Mouse (Mus musculus) testis, postnatal 10 days (tissue): ENCODE measurements at regions not wholly inside any gene's neighbourhood (a gene's known extent, or its start where the extent isn't known, plus 50 kb on each side); places are given as distances from the start of the nearest gene placed in this dataset.

Source experiments
- DNase-seq: peaks from one replicate; pipeline ENCODE4 v3.0.0; 2021; ENCODE audit warnings: low spot score

DNA sequence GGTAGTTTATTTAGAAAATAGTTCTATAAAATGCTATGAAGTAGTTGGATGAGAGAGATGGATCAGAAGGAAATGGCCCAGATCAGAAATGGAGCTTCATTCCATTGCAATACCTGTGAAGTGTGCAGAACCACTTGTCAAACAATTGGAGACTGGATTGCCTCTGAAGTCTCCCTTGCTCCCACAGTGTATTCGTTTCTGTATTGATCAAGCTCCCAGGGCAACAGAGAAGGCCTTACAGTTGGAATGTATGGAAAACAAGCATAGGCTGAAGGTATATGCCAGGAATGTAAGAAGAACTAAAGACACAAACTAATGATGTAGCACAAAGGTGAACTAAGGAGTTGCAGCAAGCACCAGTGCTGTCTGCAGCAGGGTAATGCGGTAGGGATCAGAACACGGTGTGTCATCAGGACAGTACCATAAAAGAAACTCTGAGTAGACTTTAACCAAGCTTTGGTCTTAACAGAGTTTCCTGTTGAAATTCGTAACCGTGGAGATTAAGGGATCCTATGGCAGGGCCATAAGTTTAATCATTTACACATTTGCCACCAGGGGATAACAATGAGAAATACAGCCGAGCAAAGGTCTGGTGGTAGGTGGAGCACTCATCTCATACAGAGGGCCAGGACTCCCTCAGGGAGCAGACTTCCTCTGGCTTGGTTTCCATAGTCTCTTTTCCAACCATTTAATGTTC, 732.9 kb upstream of the 2610301B20Rik start:
- DNase-seq, result no peak

DNA sequence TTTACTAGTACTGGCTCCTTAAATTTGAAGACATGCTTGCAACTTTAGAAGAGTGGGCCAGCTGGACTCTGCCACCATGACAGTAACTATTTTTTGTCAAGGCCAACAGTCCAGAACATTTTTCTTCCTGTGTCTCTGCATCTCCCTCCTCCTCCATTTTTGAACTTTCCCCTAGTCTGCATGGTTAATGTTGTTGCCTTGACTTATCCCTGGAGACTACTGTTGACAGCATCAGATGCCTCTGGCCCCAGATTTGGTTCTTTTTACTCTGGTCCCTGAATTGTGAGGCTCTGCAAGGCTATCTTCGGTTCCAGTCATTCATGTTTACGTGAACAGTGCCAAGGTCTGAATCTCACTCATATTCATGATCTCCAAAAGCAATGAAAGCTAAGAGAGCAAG, 724.4 kb upstream of the 2610301B20Rik start:
- DNase-seq, result no peak

DNA sequence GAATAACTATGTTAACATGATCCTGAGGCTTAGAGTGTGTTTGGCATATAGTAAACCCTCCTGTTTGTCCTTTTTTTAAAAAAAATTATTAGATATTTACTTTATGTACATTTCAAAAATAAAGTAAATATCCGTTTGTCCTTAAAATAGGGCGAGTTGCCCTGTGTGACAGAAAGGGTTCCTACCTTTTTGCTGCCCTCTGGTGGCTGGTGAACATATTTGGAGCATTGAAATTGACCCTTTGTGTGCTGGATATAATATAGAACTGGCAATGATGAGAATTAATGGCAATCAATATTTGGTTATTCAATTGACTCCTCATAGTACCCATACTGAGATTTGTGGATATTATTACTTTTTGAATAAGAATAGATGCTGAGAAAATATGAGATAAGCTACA, 723.8 kb upstream of the 2610301B20Rik start:
- peak; percentile 68 for DNase-seq

DNA sequence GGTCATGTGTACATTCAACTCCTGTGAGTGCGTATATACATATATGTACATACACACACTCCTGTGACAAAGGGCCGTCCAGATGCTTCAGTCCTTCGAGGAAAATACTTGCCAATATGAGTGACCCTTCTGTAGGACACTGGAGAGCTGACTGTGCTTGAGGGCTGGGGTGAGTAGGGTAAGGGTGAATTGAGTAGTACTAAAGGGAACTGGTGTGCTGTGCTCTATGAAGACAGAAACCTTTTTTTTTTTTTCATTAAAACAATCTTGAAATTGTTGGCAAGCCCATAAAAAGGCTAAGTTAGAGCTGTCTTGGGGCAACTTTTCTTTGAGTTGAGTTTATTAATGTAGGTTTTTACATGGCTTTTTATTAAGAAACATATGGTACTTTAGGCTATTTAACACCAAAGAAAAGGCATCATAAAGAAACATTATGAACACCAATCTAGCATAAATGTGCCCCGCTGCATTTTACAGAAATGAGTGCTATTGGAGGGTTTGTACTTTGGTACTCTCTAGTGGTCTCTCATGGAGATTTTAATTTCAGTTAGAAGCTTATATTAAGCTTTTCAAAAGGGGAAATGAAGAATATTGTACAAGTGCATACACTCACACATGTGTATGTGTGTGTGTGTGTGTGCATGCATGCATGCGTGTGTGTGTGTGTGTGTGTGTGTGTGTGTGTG, 718.5 kb upstream of the 2610301B20Rik start:
- DNase-seq, result no peak

DNA sequence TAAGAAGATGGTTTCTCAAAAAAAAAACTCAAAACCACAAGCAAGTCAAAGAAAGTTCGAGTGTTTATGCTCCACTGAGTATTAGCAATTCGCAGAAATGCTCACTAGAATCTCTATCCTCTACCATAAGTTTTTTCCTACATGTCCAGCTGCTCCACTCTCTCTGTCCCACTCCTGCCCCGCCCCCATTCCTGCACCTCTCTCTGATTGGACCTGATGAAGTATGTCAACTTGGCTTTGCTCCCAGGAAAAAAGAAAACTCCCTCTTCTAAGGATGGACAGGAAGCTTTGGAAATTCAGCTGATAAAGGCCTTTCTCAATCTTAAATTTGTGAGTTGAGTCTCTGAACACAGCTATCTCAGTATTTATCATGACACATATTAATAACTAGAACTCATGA, 684.4 kb upstream of the 2610301B20Rik start:
- peak; percentile 56 for DNase-seq

DNA sequence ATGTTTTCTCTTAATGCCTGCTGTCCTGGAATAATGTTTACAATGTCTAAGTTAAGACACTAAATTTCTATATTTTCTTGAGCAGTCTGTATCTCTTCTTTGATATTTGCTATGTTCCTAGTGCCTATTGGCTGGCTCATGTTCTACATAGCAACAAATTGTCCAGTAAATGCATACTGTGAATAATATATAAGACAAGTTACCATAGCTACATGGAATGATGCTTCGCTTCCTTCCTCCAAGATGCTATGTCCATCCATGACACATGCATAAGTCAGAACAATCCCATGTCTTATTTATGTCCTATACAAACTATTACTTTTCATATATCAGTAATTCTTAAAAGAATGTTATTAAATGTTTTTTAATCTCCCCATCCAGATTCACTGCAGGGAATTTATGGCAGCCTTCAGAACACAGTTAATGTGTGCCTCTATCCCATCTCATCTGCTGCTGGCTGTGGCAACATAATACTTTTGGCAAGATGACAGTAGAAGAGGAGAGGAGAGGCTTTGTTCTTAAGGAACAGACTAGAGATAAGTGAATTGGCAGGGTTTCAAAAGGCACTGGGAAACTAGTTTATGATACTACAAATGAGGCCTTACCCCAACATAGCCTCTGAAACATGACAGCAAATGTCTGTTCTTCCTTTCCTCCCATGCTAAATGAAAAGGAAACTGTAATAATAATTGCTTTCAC, 676.9 kb upstream of the 2610301B20Rik start:
- DNase-seq, result no peak

DNA sequence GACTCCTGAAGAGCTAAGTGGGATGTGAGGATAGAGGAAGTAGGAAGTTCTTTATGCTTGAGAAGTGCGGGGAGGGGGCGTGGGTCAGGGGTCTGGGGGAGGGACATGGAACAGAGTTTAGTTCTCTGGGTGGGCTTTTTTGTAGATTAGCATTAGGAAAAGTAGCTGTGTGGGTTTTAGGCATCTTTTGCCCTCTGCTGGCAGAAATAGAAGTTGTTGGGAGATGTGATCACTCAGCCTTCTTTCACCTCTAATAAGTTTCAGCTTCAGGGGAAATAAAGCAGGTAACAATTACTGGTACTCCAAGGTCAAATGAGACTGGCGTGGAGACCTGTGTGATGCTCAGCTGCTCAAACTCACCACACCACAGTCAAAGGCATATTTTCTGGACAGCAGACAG, 672.5 kb upstream of the 2610301B20Rik start:
- no peak for DNase-seq

DNA sequence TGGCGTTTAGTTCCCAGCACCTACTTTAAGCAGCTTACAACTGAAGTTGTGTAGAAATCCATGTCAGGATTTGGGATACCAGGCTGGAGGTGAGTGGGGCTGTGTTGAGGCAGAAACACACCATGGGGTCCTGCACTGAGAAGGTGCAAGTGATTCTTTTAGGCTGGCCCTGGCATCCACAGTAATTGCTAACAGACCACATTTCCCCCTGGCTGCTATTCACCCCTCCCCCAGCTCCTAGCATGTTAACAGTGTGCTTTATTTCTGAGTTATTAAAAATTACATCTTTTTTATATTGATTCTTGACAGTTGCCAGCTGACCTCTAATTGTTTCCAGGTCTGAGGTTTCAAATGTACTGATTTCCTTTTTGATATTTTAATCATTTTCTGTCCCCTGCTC, 670.1 kb upstream of the 2610301B20Rik start:
- no peak for DNase-seq

DNA sequence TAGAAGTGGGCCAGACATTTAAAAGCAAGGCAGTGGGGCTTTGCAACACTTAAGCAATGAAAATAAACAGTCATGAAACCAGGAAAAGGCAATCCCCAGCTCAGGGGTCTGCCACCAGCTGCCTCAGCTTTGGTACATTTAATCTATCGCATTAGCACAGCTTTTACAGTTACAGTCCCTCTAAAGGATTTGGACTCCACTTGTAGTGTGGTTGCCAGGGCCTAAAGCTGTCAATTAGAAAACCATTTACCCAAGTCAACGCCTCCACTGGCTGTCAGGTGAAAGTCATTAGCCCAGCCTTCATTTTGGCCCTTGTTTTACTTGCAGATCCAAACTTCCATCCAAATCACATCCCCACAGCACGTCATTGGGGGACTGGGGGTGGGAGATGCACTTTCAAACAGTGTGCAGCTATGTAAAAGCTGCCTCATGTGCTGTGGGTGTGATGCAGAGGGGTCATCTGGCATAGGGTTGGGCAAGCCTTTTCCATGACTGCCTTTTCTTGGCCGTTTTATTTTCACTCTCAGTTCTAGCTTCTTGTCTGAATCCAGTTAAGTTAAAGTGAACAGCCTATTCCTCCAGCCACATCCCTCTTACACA, 664.9 kb upstream of the 2610301B20Rik start:
- no peak for DNase-seq

DNA sequence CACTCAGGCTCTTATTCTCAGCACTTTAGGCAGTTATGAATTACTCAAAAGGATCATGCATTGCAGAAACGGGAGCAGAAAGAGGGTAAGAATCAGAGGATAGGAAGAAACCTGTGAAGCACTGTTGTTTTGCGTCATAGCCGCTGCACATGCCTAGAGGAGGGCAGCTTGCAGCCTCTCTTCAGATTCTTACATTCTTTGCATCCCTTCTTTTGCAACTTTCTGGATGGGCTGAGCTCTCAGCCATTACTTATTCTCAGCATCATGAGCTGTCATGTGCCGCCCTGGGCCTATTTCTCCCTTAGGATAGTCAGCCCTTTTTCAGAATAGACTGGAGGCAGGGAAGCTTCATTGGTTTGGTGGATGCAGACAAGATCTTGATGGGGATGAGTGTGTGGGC, 663.0 kb upstream of the 2610301B20Rik start:
- no peak for DNase-seq

DNA sequence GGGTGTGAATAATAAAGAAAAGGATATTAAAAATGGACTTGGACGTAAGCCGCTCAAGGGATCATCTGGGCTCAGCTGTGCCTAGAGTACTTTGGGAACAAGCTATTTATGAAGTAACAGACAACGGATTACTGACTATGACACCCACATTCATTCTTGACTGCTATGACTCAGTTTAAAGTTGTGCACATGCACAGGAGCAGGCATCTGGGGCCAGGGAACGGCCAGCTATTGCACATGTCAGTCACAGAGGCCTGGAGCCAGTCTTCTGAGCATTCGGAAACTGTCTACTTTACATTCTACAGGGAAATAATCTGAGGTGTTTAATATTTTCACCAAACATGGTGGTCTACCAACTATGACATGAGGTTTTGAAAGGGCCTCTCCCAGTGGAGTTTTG, 639.0 kb upstream of the 2610301B20Rik start:
- no peak for DNase-seq

DNA sequence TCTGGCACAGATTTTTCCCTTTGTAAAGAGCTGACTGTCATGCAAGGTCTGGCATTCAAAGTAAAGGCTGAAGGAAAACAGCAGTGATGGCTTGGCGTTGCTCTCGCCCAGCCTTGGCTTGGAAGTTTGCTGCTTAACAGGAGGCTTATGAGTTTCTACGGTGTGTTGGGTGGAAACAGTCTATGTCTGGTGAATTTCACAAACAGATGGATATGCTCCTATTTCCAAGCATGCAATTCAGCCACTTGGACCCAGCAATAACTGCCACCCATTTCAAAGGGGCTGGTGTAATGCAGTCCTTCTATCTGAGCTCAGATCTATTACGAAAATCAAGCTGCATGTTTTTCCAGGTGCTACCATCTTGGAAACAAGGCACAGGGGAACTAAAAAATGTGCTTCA, 632.2 kb upstream of the 2610301B20Rik start:
- no peak for DNase-seq

DNA sequence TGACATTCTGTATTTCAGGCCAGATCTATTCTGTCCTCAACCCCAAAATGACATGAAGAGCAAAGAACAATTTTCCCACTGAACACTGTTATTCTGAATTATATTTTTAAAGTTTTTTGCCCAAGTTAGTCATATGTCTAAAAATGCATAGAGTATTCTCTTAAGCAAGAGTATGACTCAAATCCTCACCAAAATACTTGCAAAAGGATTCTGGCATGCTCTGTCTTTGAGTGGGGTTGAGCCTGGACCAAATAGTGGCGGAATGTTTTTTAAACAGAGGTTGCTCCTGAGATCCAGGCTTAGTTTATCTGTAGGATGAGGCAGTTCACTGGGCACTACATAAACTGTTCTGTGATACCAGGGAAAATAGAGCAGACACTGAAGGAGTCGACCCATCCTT, 631.4 kb upstream of the 2610301B20Rik start:
- DNase-seq, result no peak

DNA sequence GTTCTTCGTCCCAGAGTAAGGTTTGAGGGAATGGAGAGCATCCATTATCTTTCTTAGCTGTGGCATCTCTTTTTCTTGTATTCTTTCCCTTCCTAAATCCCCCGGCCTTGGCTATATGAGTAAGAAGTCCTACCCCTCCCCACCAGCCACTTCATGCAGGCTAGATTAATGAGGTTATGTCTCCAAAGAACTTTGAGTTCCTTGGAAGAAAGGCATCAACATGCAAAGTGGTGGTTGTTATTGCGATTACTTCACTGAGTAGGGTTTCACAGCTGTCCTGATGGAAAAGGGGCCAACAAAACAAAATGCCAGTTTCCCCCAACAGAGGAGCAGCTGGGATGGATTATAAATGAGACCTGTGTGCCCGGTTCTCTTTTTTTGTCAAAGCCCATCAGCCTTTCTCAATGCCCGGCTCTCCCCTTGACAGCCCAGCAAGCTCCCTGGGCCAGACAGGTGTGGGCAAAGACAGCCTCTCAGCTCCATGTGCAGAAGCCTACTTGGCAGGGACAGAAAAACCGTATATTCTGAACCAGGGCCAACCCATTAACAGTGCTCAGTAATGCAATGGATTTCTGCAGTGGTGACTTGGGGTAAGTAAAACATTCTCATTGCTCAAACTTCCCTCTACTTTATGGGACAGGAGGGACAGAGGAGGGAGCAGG, 620.1 kb upstream of the 2610301B20Rik start:
- DNase-seq, result no peak

DNA sequence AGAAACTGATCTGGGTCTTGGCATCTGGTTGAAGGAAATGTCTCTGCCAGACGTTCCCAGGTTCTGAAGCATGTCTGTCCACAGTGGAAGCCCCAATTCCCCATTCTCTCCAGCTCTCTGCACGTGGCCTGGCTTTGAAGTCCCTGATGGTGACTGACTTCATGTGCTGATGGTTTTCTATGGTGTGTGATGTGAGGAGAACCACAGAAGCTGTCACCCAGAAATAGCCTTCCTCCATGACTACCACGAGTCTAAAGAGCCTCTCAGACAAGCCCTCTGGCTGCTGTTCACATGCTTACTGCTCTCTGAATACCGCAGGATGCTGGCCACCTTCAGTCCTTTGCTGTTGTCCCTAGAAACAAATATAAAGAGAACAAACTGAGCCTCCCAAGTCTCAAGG, 616.8 kb upstream of the 2610301B20Rik start:
- no peak for DNase-seq

DNA sequence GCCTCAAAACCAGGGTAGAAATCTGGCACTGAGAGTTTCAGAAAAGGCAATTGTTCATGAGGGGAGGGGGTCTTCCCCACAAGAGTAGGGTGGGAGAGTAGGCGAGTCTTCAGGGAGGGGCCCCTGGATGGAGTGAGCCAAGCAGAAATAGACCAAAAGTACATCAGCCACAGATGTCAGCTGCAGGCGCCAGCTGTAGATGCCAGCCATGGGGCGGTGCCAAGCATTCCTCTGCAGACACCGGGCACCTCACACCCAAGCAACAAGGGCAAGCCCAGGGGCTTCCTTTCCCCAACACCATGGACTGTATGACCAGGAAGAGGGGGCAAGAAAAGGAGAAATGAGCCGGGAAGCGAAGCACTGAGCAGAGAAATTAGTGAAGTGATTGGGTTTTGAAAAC, 613.9 kb upstream of the 2610301B20Rik start:
- no peak for DNase-seq

DNA sequence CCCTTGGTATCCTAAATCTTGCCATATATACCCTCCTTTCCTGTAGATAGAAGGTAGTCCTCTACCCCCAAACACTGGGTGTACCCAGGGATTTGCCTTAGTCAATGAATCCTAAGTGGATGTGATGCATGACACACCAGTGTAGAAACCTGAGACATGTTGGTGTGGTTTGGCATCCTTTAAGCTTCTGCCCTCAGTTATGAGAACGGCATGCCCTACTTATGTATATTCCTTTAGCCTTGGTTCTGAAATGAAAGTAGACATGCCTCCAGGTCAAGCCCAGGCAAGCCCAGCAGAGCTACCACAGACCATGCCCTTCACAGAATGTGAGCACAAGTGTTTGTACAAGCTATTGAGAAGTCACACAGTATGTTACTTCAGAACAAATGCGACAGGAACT, 608.4 kb upstream of the 2610301B20Rik start:
- DNase-seq, result no peak

DNA sequence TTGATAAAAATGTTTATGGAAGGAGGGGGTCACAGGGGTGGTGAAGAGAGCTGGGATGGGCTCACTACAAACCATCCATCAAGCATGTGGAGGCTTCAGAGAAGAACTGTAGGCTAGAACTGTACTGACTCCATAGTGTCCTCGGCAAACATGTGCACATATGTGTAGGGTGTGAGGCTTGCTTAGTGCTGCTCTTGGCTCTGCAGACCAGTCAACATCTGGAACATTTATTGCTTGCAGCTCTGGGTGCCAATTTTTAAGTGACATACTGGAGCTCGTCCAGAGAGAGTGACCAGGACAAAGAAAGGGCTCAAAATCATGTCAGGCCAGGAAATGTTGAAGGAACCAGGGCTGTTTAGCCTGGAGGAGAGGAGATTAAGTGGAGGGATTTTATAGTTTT, 588.7 kb upstream of the 2610301B20Rik start:
- no peak for DNase-seq

DNA sequence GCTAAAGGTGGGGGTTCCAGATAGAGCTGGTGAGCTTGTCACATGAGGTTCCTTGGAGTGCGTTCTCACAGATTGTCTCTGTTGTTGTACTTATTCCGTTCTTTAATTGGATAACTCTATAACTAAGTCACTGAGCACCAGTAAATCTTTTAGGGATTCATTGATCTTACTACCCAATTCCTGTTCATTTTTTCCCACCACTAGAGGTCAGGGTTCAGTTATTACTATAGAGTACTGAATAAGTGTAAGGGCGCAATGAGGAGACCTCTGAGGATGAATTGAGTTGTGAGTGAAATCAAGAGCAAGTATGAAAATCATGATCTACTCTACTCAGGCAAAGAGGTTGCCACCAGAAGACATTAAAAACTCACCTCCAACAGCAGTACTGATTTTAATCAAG, 584.0 kb upstream of the 2610301B20Rik start:
- DNase-seq, result no peak

DNA sequence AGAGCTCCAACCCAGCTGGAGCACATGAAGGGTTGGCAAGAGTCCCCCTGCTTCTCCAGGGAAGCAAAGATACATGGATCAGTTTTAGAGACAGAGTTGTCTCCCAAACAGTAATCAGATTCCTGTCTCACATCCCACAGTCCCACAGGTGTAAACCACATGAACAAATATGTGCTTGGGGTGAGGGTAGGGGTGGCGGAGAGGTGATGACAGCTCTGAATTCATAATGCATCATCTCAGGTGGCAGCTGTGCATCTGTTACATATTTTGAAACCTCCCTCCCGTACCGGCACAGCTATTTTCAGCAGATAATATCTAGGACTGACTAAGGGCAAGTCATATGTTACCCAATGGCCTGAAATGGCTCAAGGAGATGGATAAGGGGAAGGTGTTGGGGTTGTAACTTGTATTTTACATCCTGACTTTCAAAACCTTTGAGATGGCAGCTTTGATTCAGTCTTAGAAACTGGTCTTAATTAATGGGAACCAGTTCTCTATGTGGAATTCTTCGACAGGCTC, 579.2 kb upstream of the 2610301B20Rik start:
- DNase-seq, result no peak

DNA sequence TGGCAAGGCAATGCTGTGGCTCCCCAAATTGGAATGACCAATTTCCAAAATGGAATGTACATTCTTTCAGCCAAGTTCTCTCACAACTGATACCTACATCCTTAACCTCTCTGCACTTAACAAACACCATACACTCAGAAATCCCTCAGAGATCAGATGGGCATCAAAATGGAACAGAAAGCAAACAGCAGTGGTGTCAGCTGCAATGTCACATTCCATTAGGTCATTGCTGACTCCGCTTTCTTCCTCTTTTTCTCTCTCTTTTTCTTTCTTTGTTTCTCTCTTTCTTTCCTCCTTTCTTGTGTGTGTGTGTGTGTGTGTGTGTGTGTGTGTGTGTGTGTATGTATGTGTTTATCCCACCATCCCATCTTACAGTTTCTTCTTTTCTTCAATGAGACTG, 578.1 kb upstream of the 2610301B20Rik start:
- no peak for DNase-seq

DNA sequence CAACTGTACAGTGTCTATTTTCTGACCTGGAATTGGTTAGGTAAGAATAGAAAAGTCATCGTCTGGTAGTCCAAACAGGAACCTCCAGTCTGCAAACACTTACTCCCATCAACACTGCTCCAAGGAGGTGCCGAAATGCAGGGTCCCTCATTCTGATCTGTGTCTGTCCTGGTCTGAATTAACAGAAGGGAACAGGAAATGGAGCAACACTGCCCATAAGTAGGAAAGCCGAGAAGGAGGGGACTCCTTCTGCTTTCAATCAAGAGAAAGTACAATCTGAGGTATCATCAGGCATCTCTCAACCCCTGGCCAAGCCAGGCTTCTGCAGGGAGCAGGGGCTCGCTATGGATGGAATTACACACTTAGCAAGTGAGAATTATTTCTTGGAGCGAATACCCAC, 562.4 kb upstream of the 2610301B20Rik start:
- no peak for DNase-seq
